Mouse (Mus musculus) limb, embryonic 10.5 days (tissue): ENCODE results near the gene Poc1a. TPM values are rescaled to one million over a fixed set of nuclear protein-coding genes. Genes with fewer than 3 reads are reported as not detected.

Experiments used
- DNase-seq: peaks from one replicate; pipeline ENCODE4 v3.0.0-alpha.2; 2017; ENCODE audit warnings: low spot score
- H3K27ac ChIP-seq: fragments of 300-500 bp; sonication (generic); 2 replicates; pipeline ENCODE4 v1.5.1; 2016; ENCODE audit warnings: mild to moderate bottlenecking
- H3K27me3 ChIP-seq: fragments of 300-500 bp; sonication (generic); 2 replicates; pipeline ENCODE4 v1.6.1; 2016; ENCODE audit warnings: low read depth, mild to moderate bottlenecking; ENCODE audit not compliant: poor library complexity, severe bottlenecking
- H3K36me3 ChIP-seq: fragments of 300-500 bp; sonication (generic); 2 replicates; pipeline ENCODE4 v1.6.1; 2016; ENCODE audit warnings: mild to moderate bottlenecking, moderate library complexity
- H3K4me1 ChIP-seq: fragments of 300-500 bp; sonication (generic); 2 replicates; pipeline ENCODE4 v1.6.1; 2016
- H3K4me3 ChIP-seq: fragments of 300-500 bp; sonication (generic); 2 replicates; pipeline ENCODE4 v1.5.1; 2016; ENCODE audit warnings: mild to moderate bottlenecking, moderate library complexity
- H3K9me3 ChIP-seq: fragments of 300-500 bp; sonication (generic); replicated peaks from 2 replicates; pipeline ENCODE4 v1.6.1; 2016; ENCODE audit warnings: mild to moderate bottlenecking
- WGBS: fragments of 180-500 bp; shearing (Covaris S2); methylation state at CpG from one replicate; pipeline ENCODE4 v1.1.7; 2016; 5-methylcytosine and 5-hydroxymethylcytosine counted together
- polyA plus RNA-seq: library from polyadenylated mRNA; unstranded; fragments of >200 nt; fragmentation: Nextera tagmentation; extraction: Ambion mirVana; gene quantifications from 2 replicates; pipeline ENCODE4 v1.2.1, GENCODE M21; 2016

Poc1a gene
- polyA plus RNA-seq, 1 experiment from 2014 or later, result 42.9 TPM

DNA sequence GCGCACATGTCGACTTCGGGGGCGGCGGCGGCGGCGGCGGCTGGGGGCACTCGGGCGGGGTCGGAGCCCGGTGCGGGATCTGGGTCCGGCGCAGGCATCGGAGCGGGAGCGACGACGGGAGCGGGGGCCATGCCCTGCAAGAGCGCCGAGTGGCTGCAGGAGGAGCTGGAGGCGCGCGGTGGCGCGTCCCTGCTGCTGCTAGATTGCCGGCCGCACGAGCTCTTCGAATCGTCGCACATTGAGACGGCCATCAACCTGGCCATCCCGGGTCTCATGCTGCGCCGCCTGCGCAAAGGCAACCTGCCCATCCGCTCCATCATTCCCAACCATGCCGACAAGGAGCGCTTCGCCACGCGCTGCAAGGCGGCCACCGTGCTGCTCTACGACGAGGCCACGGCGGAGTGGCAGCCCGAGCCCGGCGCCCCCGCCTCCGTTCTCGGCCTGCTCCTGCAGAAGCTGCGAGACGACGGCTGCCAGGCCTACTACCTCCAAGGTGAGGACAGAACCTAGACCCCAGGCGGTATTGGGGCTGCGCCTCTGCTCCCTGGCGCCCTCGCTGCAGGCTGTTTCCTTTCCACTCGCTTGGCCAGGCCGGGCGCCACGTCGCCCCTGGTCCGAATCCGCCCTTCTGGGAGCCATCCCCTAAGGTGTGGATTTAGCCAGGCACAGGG is 88.1 kb downstream of the Poc1a start:
- peak overlapping the region; percentile 98 for H3K27ac ChIP-seq
- H3K4me1 ChIP-seq, result peaks cover 84% of the 10 kb centered on the region
- WGBS, result under 1% methylated on average over 72 of the region's 72 CpGs
- no peaks in the 10 kb centered on the region for H3K9me3 ChIP-seq
- peak overlapping the region; percentile 95 for H3K4me3 ChIP-seq
- H3K36me3 ChIP-seq, result peaks cover 42% of the 10 kb centered on the region
- DNase-seq, result peak; percentile 72
- no peaks in the 10 kb centered on the region for H3K27me3 ChIP-seq

DNA sequence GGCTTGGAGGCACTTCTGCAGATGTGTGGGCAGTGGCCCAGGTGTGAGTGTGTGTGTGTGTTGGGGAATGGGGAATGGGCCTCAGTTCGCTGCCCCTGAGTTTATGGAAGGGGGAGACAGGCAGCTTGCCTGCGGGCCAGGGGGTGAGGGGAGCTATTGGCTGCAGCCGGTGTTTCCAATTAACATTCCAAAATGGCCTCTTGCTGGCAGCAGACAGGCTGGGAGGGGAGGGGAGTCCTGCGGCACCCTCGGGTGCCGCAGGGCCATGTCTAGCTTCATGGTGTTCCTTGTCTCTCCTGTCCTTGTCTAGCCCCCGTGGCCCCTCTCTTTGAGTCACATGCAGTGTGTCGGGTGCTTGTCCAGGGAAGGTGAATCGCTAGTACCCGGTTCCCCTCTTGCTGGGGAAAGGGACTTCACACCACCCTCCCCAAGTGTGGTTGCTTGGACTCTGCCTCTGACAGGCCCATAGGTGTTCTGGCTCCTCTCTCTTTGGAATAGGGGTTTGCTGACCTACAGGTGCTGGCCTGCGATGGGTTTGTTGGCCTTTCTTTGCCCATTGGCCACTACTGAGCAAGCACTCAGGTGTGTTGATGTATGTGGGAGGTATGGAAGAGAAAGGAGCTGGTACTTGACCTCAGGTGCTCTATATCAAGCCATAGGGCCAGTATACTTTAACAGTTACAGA is 89.1 kb downstream of the Poc1a start:
- Histone ChIP-seq H3K27ac (peak overlapping the region; percentile 98), H3K36me3 (peaks cover 51% of the 10 kb centered on the region), H3K27me3 (no peaks in the 10 kb centered on the region), H3K4me1 (peaks cover 81% of the 10 kb centered on the region), H3K4me3 (peak overlapping the region; percentile 95), H3K9me3 (no peaks in the 10 kb centered on the region)
- 7% methylated on average over 11 of the region's 11 CpGs for WGBS
- DNase-seq, result peak; percentile 70

DNA sequence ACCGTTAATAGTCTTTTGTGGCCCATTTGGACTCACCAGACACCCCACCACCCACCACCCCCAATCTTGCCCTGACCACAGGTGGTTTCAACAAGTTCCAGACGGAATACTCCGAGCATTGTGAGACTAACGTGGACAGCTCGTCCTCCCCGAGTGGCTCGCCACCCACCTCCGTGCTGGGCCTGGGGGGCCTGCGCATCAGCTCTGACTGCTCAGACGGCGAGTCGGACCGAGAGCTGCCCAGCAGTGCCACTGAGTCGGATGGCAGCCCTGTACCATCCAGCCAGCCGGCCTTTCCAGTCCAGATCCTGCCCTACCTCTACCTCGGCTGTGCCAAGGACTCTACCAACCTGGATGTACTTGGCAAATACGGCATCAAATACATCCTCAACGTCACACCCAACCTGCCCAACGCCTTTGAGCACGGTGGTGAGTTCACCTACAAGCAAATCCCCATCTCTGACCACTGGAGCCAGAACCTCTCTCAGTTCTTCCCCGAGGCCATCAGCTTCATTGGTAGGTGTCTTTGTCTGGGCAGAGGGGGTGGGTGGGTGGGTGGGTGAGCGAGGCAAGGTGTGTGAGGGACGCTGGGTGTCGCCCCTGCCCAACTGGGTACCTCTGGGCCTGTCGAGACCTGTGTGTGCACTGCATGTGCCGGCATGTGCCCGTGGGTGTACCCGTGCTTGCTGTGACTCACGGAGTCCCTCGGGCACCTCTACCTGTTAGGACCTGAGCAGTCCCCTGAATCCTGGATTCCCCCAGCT is 89.9 kb downstream of the Poc1a start:
- peaks cover 72% of the 10 kb centered on the region for H3K4me1 ChIP-seq
- no peak for DNase-seq
- 75% methylated on average over 30 of the region's 30 CpGs for WGBS
- H3K4me3 ChIP-seq, result peak overlapping the region; percentile 95
- peaks cover 58% of the 10 kb centered on the region for H3K36me3 ChIP-seq
- no peaks in the 10 kb centered on the region for H3K27me3 ChIP-seq
- H3K27ac ChIP-seq, result peak overlapping the region; percentile 98
- no peaks in the 10 kb centered on the region for H3K9me3 ChIP-seq

- Histone ChIP-seq H3K9me3 (no peaks in the 10 kb centered on the region), H3K27me3 (no peaks in the 10 kb centered on the region), H3K27ac (peak overlapping the region; percentile 98), H3K36me3 (peaks cover 60% of the 10 kb centered on the region), H3K4me3 (peak overlapping the region; percentile 95), H3K4me1 (peaks cover 67% of the 10 kb centered on the region)
- DNase-seq, result no peak
- 32% methylated on average over 6 of the region's 6 CpGs for WGBS
Measured at GRCm38 (mm10) chr9:106371384-106371671, 90.5 kb downstream of the Poc1a start.

DNA sequence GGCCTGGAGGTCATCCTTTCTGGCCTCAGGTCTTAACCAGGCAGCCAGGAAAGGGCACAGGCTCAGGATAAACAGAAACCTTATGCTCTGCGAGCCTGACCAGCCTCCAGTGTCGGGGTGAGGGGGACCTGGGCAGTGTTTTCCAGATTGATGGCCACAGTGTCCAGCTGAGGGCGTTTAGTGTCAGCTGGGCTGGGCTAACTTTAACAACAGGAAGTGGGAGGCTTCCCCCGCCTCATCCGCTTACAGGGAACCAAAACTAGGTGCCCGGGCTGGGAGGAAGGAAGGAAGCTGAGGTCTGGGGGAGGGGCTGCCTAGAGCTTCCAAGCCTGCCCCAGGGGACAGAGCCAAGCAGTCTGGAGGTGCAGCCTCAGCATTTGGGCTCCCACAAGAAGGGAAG is 90.9 kb downstream of the Poc1a start:
- Histone ChIP-seq H3K27me3 (no peaks in the 10 kb centered on the region), H3K4me1 (peaks cover 63% of the 10 kb centered on the region), H3K27ac (peak overlapping the region; percentile 98), H3K4me3 (peak overlapping the region; percentile 95), H3K9me3 (no peaks in the 10 kb centered on the region), H3K36me3 (peaks cover 63% of the 10 kb centered on the region)
- peak; percentile 58 for DNase-seq
- WGBS, result 0% methylated on average over 6 of the region's 6 CpGs

GRCm38 (mm10) chr9:106372431-106373412 is 91.9 kb downstream of the Poc1a start:
- Histone ChIP-seq H3K27me3 (no peaks in the 10 kb centered on the region), H3K4me1 (peaks cover 65% of the 10 kb centered on the region), H3K27ac (peak overlapping the region; percentile 98), H3K4me3 (peak overlapping the region; percentile 95), H3K9me3 (no peaks in the 10 kb centered on the region), H3K36me3 (peaks cover 73% of the 10 kb centered on the region)
- 93% methylated on average over 11 of the region's 11 CpGs for WGBS
- no peak for DNase-seq

DNA sequence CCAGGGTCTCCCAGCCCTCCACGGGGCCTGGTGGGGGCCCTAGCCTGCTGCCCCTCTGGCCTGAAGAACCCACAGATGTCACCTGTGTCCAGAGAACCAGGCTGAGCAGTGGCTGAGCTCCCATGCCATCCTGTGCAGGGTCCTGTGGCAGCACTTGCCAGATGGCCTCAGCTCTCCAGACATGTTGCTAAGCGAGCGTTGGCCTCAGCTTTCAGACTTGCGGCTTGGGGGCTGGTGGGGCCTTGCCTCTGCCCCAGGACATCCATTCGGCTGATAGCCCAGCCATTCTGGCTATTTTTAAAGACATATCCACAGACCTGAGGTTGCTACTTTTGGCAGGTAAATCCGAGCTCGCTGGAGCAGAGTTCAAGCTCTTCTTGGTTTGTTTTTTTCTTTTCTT is 93.1 kb downstream of the Poc1a start:
- DNase-seq, result no peak
- H3K36me3 ChIP-seq, result peaks cover 85% of the 10 kb centered on the region
- WGBS, result 90% methylated on average over 7 of the region's 7 CpGs
- H3K27ac ChIP-seq, result 0 out of 2 replicates have a peak overlapping the region, but pooled peaks have one; percentile 21
- H3K4me1 ChIP-seq, result peaks cover 62% of the 10 kb centered on the region
- H3K9me3 ChIP-seq, result no peaks in the 10 kb centered on the region
- H3K27me3 ChIP-seq, result no peaks in the 10 kb centered on the region
- 0 out of 2 replicates have a peak overlapping the region, but pooled peaks have one; percentile 14 for H3K4me3 ChIP-seq

GRCm38 (mm10) chr9:106377247-106377646 is 96.4 kb downstream of the Poc1a start:
- no peak for DNase-seq
- no peaks in the 10 kb centered on the region for H3K9me3 ChIP-seq
- peaks cover 69% of the 10 kb centered on the region for H3K36me3 ChIP-seq
- WGBS, result 90% methylated on average over 8 of the region's 8 CpGs
- H3K27ac ChIP-seq, result no peak overlapping the region
- peaks cover 48% of the 10 kb centered on the region for H3K4me1 ChIP-seq
- H3K4me3 ChIP-seq, result no peak overlapping the region
- H3K27me3 ChIP-seq, result no peaks in the 10 kb centered on the region

DNA sequence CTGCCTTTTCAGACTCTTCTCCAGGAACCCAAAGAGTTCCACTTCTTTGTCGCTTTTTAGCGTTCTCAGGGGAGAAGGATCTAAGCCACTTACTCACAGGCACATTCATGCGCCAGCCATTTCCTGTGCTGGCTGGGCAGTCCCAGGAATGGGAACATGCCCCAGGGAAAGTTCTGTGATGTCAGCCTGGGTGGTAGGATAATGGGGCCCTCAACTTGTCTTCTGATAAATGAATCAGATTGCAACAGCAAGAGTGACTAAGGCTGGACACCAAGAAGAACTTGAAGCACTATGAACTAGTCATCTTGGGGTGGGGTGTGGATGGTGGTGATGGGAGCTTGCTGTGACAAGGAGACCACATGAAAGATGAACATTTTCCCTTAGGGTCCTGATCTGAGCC is 97.2 kb downstream of the Poc1a start:
- 82% methylated on average over 3 of the region's 3 CpGs for WGBS
- H3K27ac ChIP-seq, result no peak overlapping the region
- peaks cover 61% of the 10 kb centered on the region for H3K36me3 ChIP-seq
- no peak overlapping the region for H3K4me3 ChIP-seq
- H3K9me3 ChIP-seq, result no peaks in the 10 kb centered on the region
- H3K4me1 ChIP-seq, result peaks cover 44% of the 10 kb centered on the region
- H3K27me3 ChIP-seq, result no peaks in the 10 kb centered on the region
- no peak for DNase-seq

- peaks cover 54% of the 10 kb centered on the region for H3K36me3 ChIP-seq
- H3K9me3 ChIP-seq, result no peaks in the 10 kb centered on the region
- no peak overlapping the region for H3K27ac ChIP-seq
- H3K4me3 ChIP-seq, result no peak overlapping the region
- peaks cover 44% of the 10 kb centered on the region for H3K4me1 ChIP-seq
- H3K27me3 ChIP-seq, result no peaks in the 10 kb centered on the region
- 67% methylated on average over 9 of the region's 9 CpGs for WGBS
- peak; percentile 45 for DNase-seq
Measured at GRCm38 (mm10) chr9:106378753-106379152, 97.9 kb downstream of the Poc1a start.

GRCm38 (mm10) chr9:106386181-106386864 is 105.5 kb downstream of the Poc1a start:
- Histone ChIP-seq H3K27me3 (no peaks in the 10 kb centered on the region), H3K27ac (peak overlapping the region; percentile 59), H3K9me3 (no peaks in the 10 kb centered on the region), H3K4me3 (no peak overlapping the region), H3K4me1 (peaks cover 45% of the 10 kb centered on the region), H3K36me3 (no peaks in the 10 kb centered on the region)
- WGBS, result 90% methylated on average over 12 of the region's 12 CpGs
- DNase-seq, result no peak
